Mouse (Mus musculus) T-cell, adult 66 days (primary cell): ENCODE data around the gene Ap1s3. TPM values are rescaled to one million over a fixed set of nuclear protein-coding genes. Genes with fewer than 3 reads are reported as not detected.

Experiments
- total RNA-seq, 2 experiments: library from RNA; stranded (reverse); gene quantifications; 3 replicates in 1 of 2; 4 replicates in 1 of 2; pipeline ENCODE4 v1.2.4; 2023

Gene Ap1s3
- 10 to 100 TPM; 10.3 to 14.4 TPM for total RNA-seq

DNA sequence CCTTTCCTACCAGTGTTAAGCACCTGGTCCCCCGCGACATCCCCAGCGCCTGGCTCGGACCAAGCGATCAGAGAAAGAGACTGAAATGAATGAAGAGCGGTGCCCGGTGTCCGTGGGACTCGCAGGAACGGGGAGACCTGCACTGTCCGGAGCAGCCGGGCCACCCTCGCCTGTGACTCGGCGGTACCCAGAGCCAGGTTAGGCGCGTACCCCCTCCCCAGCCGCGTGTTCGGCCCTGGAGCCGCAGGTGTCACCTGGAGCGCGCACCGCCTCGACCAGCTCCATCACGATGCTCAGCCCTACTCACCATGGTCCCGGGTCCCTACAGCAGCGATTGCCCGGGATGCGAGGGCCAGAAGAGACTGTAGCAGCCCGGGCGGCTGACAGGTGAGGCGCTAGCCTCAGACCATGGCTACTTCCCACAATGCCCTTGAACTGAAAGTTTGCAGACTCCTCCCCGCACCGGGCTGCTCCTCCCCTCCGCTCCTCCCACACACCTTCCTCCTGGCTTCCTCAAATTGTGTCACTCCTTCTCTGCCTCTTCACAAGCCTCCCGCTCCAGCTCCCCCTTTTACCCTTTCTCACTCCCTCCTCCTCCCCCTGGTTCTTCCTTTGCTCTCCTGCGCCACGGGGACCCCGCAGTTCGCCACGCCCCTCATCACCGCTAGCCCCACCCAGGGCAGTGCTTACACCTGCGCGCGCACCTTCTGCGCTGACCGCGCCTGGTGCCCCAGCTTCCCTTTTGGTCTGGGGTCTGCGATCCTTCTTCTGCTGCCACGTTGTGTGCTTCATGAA is at the start of gene Ap1s3:
Ap1s3 (minus strand) TSS at position 430 of the 795 bp plus-strand sequence.

Other genes with a start within 250 kb of the Ap1s3 start
- not detected for gene Scg2, start 231.9 kb downstream of the Ap1s3 start, total RNA-seq
- 10 to 100 TPM; 21.1 to 21.7 TPM for gene Mrpl44, start 104.0 kb upstream of the Ap1s3 start, total RNA-seq
- 10 to 100 TPM; 24.8 to 36.2 TPM for gene Wdfy1, start 104.2 kb upstream of the Ap1s3 start, total RNA-seq
- under 1 TPM; 0.38 to 0.62 TPM for gene Serpine2, start 189.2 kb upstream of the Ap1s3 start, total RNA-seq